Mouse (Mus musculus) midbrain, embryonic 11.5 days (tissue): Measurements from ENCODE around the gene Aff3. TPM values are rescaled to one million over a fixed set of nuclear protein-coding genes. Genes with fewer than 3 reads are reported as not detected.

Experiments
- ATAC-seq: fragments of 200-750 bp; cut with Nextera tagmentation; 2 replicates; pipeline ENCODE4 v1.8.0; 2017; ENCODE audit warnings: moderate TSS enrichment, moderate library complexity; ENCODE audit not compliant: low FRiP score
- DNase-seq: peaks from one replicate; pipeline ENCODE4 v3.0.0; 2015; ENCODE audit warnings: low spot score; ENCODE audit errors: missing footprints
- H3K27ac ChIP-seq: fragments of 300-500 bp; sonication (generic); 2 replicates; pipeline ENCODE4 v1.5.1; 2014; ENCODE audit warnings: low read depth, low read length
- H3K27me3 ChIP-seq: fragments of 300-500 bp; sonication (generic); 2 replicates; pipeline ENCODE4 v1.6.1; 2014; ENCODE audit warnings: mild to moderate bottlenecking, low read length, moderate library complexity, mixed read lengths; ENCODE audit not compliant: control insufficient read depth, insufficient read depth
- H3K36me3 ChIP-seq: fragments of 300-500 bp; sonication (generic); 2 replicates; pipeline ENCODE4 v1.6.1; 2014; ENCODE audit warnings: mild to moderate bottlenecking, low read length, moderate library complexity, mixed read lengths; ENCODE audit not compliant: control insufficient read depth, insufficient read depth
- H3K4me1 ChIP-seq: fragments of 300-500 bp; sonication (generic); 2 replicates; pipeline ENCODE4 v1.6.1; 2014; ENCODE audit warnings: low read length; ENCODE audit not compliant: control insufficient read depth, insufficient read depth
- H3K4me2 ChIP-seq: fragments of 300-500 bp; sonication (generic); 2 replicates; pipeline ENCODE4 v1.6.1; 2014; ENCODE audit warnings: mild to moderate bottlenecking, moderate library complexity
- H3K4me3 ChIP-seq: fragments of 300-500 bp; sonication (generic); 2 replicates; pipeline ENCODE4 v1.5.1; 2014; ENCODE audit warnings: low read depth, low read length
- H3K9ac ChIP-seq: fragments of 300-500 bp; sonication (generic); 2 replicates; pipeline ENCODE4 v1.6.1; 2014; ENCODE audit warnings: low read length
- H3K9me3 ChIP-seq: fragments of 300-500 bp; sonication (generic); 2 replicates; pipeline ENCODE4 v1.6.1; 2016; ENCODE audit warnings: low read length; ENCODE audit not compliant: control insufficient read depth
- WGBS: fragments of 180-500 bp; shearing (Covaris S2); extraction: QIAGEN DNeasy Blood & Tissue Kit; methylation state at CpG from one replicate; pipeline ENCODE4 v1.1.7; 2014; 5-methylcytosine and 5-hydroxymethylcytosine counted together
- polyA plus RNA-seq: library from polyadenylated mRNA; unstranded; fragments of >200 nt; fragmentation: Nextera tagmentation; extraction: Ambion mirVana; gene quantifications from 2 replicates; pipeline ENCODE4 v1.2.1, GENCODE M21; 2014

Aff3 gene
- polyA plus RNA-seq, 1 experiment from 2014 or later: 16.3 TPM

- DNase-seq: no peak
Observed at GRCm38 (mm10) chr1:38450677-38451076, 214.1 kb downstream of the Aff3 start.

GRCm38 (mm10) chr1:38449816-38450478, 214.8 kb downstream of the Aff3 start:
- H3K4me1 ChIP-seq: peaks cover 8% of the 10 kb centered on the region

More at GRCm38 (mm10) chr1:38450677-38451076, 214.1 kb downstream of the Aff3 start:
- no peak overlapping the region for H3K27ac ChIP-seq
- peaks cover 8% of the 10 kb centered on the region for H3K4me1 ChIP-seq
- H3K36me3 ChIP-seq: no peaks in the 10 kb centered on the region
- WGBS: 90% methylated on average over 12 of the region's 12 CpGs
- H3K9me3 ChIP-seq: no peaks in the 10 kb centered on the region
- no peak overlapping the region for H3K4me3 ChIP-seq
- H3K27me3 ChIP-seq: no peaks in the 10 kb centered on the region
- H3K9ac ChIP-seq: no peak overlapping the region
- ATAC-seq: no peak
- H3K4me2 ChIP-seq: no peak overlapping the region

GRCm38 (mm10) chr1:38448854-38449253, 215.9 kb downstream of the Aff3 start:
- Histone ChIP-seq H3K27ac (no peak overlapping the region), H3K27me3 (no peaks in the 10 kb centered on the region), H3K36me3 (no peaks in the 10 kb centered on the region), H3K9ac (no peak overlapping the region), H3K4me2 (no peak overlapping the region), H3K4me3 (no peak overlapping the region), H3K9me3 (no peaks in the 10 kb centered on the region), H3K4me1 (peaks cover 8% of the 10 kb centered on the region)
- DNase-seq (no peak), ATAC-seq (no peak)
- 76% methylated on average over 3 of the region's 3 CpGs for WGBS

More at GRCm38 (mm10) chr1:38449816-38450478, 214.8 kb downstream of the Aff3 start:
- H3K27me3 ChIP-seq: no peaks in the 10 kb centered on the region
- H3K4me3 ChIP-seq: no peak overlapping the region
- H3K36me3 ChIP-seq: no peaks in the 10 kb centered on the region
- ATAC-seq (no peak), DNase-seq (no peak)
- H3K4me2 ChIP-seq: no peak overlapping the region
- no peaks in the 10 kb centered on the region for H3K9me3 ChIP-seq
- H3K27ac ChIP-seq: no peak overlapping the region
- 75% methylated on average over 7 of the region's 7 CpGs for WGBS
- H3K9ac ChIP-seq: no peak overlapping the region

- no peak overlapping the region for H3K9ac ChIP-seq
- ATAC-seq (no peak), DNase-seq (no peak)
- H3K27me3 ChIP-seq: no peaks in the 10 kb centered on the region
- no peak overlapping the region for H3K27ac ChIP-seq
- H3K4me1 ChIP-seq: peaks cover 19% of the 10 kb centered on the region
- no peak overlapping the region for H3K4me3 ChIP-seq
- 94% methylated on average over 2 of the region's 2 CpGs for WGBS
- no peaks in the 10 kb centered on the region for H3K9me3 ChIP-seq
- H3K4me2 ChIP-seq: no peak overlapping the region
- no peaks in the 10 kb centered on the region for H3K36me3 ChIP-seq
Observed at GRCm38 (mm10) chr1:38447581-38447980, 217.2 kb downstream of the Aff3 start.

GRCm38 (mm10) chr1:38446152-38446820, 218.5 kb downstream of the Aff3 start:
- ATAC-seq: no peak
- Histone ChIP-seq H3K4me1 (peaks cover 26% of the 10 kb centered on the region), H3K9me3 (no peaks in the 10 kb centered on the region), H3K4me2 (no peak overlapping the region), H3K36me3 (no peaks in the 10 kb centered on the region), H3K9ac (no peak overlapping the region), H3K4me3 (no peak overlapping the region), H3K27ac (no peak overlapping the region), H3K27me3 (no peaks in the 10 kb centered on the region; the same call in 1 of the 2 replicates)
- no peak for DNase-seq
- 84% methylated on average over 12 of the region's 12 CpGs for WGBS

GRCm38 (mm10) chr1:38442887-38443286, 221.9 kb downstream of the Aff3 start:
- H3K9me3 ChIP-seq: no peaks in the 10 kb centered on the region
- H3K9ac ChIP-seq: no peak overlapping the region
- ATAC-seq (no peak), DNase-seq (no peak)
- H3K27ac ChIP-seq: no peak overlapping the region
- peaks cover 50% of the 10 kb centered on the region for H3K4me1 ChIP-seq
- no peak overlapping the region for H3K4me2 ChIP-seq
- H3K36me3 ChIP-seq: no peaks in the 10 kb centered on the region
- 80% methylated on average over 3 of the region's 3 CpGs for WGBS
- no peaks in the 10 kb centered on the region; the same call in 1 of the 2 replicates for H3K27me3 ChIP-seq
- no peak overlapping the region for H3K4me3 ChIP-seq

- peaks cover 52% of the 10 kb centered on the region for H3K4me1 ChIP-seq
- no peaks in the 10 kb centered on the region for H3K9me3 ChIP-seq
- no peak overlapping the region for H3K9ac ChIP-seq
- 72% methylated on average over 9 of the region's 9 CpGs for WGBS
- no peak for ATAC-seq
- no peak overlapping the region for H3K4me2 ChIP-seq
- no peak overlapping the region for H3K27ac ChIP-seq
- no peak overlapping the region for H3K4me3 ChIP-seq
- H3K27me3 ChIP-seq: no peaks in the 10 kb centered on the region; the same call in 1 of the 2 replicates
- DNase-seq: no peak
- H3K36me3 ChIP-seq: no peaks in the 10 kb centered on the region
Observed at GRCm38 (mm10) chr1:38442479-38442878, 222.3 kb downstream of the Aff3 start.

- no peaks in the 10 kb centered on the region for H3K36me3 ChIP-seq
- no peak overlapping the region for H3K9ac ChIP-seq
- no peak overlapping the region for H3K4me3 ChIP-seq
- WGBS: 64% methylated on average over 2 of the region's 2 CpGs
- no peaks in the 10 kb centered on the region; the same call in 1 of the 2 replicates for H3K27me3 ChIP-seq
- DNase-seq (no peak), ATAC-seq (no peak)
- H3K4me2 ChIP-seq: no peak overlapping the region
- H3K4me1 ChIP-seq: peaks cover 56% of the 10 kb centered on the region
- no peaks in the 10 kb centered on the region for H3K9me3 ChIP-seq
- no peak overlapping the region for H3K27ac ChIP-seq
Observed at GRCm38 (mm10) chr1:38441800-38442199, 223.0 kb downstream of the Aff3 start.

- 60% methylated on average over 6 of the region's 6 CpGs for WGBS
- H3K4me1 ChIP-seq: peaks cover 65% of the 10 kb centered on the region
- peak overlapping the region; percentile 31 for H3K27ac ChIP-seq
- DNase-seq (no peak), ATAC-seq (no peak)
- H3K4me2 ChIP-seq: no peak overlapping the region
- H3K9me3 ChIP-seq: no peaks in the 10 kb centered on the region
- no peak overlapping the region for H3K4me3 ChIP-seq
- no peaks in the 10 kb centered on the region for H3K36me3 ChIP-seq
- no peaks in the 10 kb centered on the region; the same call in 1 of the 2 replicates for H3K27me3 ChIP-seq
- H3K9ac ChIP-seq: no peak overlapping the region
Observed at GRCm38 (mm10) chr1:38440471-38440815, 224.3 kb downstream of the Aff3 start.
